Mouse (Mus musculus) MEL (cell line): ENCODE results near the gene Gm11027.

ENCODE experiments used
- CTCF ChIP-seq, 3 experiments: IDR thresholded peaks in 2 of 3; conservative IDR thresholded peaks in 1 of 3; 2 replicates each; pipeline ENCODE4 v1.5.1; 2011 to 2012; ENCODE audit warnings: low read length in 3 of 3, low read depth in 2 of 3, mild to moderate bottlenecking in 2 of 3, improper control_type of control experiment in 1 of 3, inconsistent platforms in 1 of 3, mixed read lengths in 1 of 3, moderate library complexity in 1 of 3; ENCODE audit not compliant: control insufficient read depth in 1 of 3, insufficient read depth in 1 of 3, poor library complexity in 1 of 3, severe bottlenecking in 1 of 3
- EP300 ChIP-seq, 2 experiments: IDR thresholded peaks; 2 replicates each; pipeline ENCODE4 v1.6.1; 2011; ENCODE audit warnings: improper control_type of control experiment in 2 of 2, low read length in 2 of 2, low read depth in 1 of 2, mild to moderate bottlenecking in 1 of 2
- GATA1 ChIP-seq: IDR thresholded peaks from 2 replicates; pipeline ENCODE4 v1.6.1; 2011; ENCODE audit warnings: low read depth, low read length, improper control_type of control experiment
- MAFK ChIP-seq: IDR thresholded peaks from 2 replicates; pipeline ENCODE4 v1.6.1; 2011; ENCODE audit warnings: low read depth, mild to moderate bottlenecking, low read length, improper control_type of control experiment, borderline replicate concordance
- MAX ChIP-seq: IDR thresholded peaks from 2 replicates; pipeline ENCODE4 v1.6.1; 2011; ENCODE audit warnings: low read length, improper control_type of control experiment
- POLR2A ChIP-seq, 2 experiments: IDR thresholded peaks; 2 replicates each; pipeline ENCODE4 v1.6.1; 2011 to 2012; ENCODE audit warnings: low read length in 2 of 2, mild to moderate bottlenecking in 2 of 2, control low read depth in 1 of 2, improper control_type of control experiment in 1 of 2, low read depth in 1 of 2, moderate library complexity in 1 of 2; ENCODE audit not compliant: control insufficient read depth in 1 of 2, insufficient read depth in 1 of 2, poor library complexity in 1 of 2
- TAL1 ChIP-seq: IDR thresholded peaks from 2 replicates; pipeline ENCODE4 v1.6.1; 2012; ENCODE audit warnings: mild to moderate bottlenecking, inconsistent platforms, low read length, moderate library complexity, mixed read lengths
- USF1 ChIP-seq: IDR thresholded peaks from 2 replicates; pipeline ENCODE4 v1.6.1; 2014; ENCODE audit warnings: low read depth, mild to moderate bottlenecking, inconsistent platforms, low read length, improper control_type of control experiment, moderate library complexity
- ZKSCAN1 ChIP-seq: IDR thresholded peaks from 2 replicates; pipeline ENCODE4 v1.6.1; 2012; ENCODE audit warnings: low read depth, mild to moderate bottlenecking, inconsistent platforms, low read length, improper control_type of control experiment, moderate library complexity

GRCm38 (mm10) chr12:116275631-116276030 lies 445 bp downstream of the Gm11027 start:
- no peak for TF ChIP-seq POLR2A (IDR thresholded peaks at IDR 0.05; ENCODE audit: control insufficient read depth in 1 of 2, insufficient read depth in 1 of 2, low read depth in 1 of 2, low read length in 2 of 2, poor library complexity in 1 of 2)
- no peak for TF ChIP-seq MAX
- TF ChIP-seq TAL1: no peak
- no peak for TF ChIP-seq CTCF (IDR thresholded peaks at IDR 0.05 in 2 of 3, conservative IDR thresholded peaks at IDR 0.05 in 1 of 3; ENCODE audit: control insufficient read depth in 1 of 3, insufficient read depth in 1 of 3, low read depth in 2 of 3, low read length in 3 of 3, poor library complexity in 1 of 3, severe bottlenecking in 1 of 3)
- peak; percentile 83 for TF ChIP-seq GATA1
- no peak for TF ChIP-seq MAFK
- no peak for TF ChIP-seq USF1
- no peak for TF ChIP-seq ZKSCAN1
- TF ChIP-seq EP300 (IDR thresholded peaks at IDR 0.05; ENCODE audit: low read depth in 1 of 2, low read length in 2 of 2): no peak
